Comparison of ENCODE assay signal across 8 mouse cellular contexts in the genomic region with DNA sequence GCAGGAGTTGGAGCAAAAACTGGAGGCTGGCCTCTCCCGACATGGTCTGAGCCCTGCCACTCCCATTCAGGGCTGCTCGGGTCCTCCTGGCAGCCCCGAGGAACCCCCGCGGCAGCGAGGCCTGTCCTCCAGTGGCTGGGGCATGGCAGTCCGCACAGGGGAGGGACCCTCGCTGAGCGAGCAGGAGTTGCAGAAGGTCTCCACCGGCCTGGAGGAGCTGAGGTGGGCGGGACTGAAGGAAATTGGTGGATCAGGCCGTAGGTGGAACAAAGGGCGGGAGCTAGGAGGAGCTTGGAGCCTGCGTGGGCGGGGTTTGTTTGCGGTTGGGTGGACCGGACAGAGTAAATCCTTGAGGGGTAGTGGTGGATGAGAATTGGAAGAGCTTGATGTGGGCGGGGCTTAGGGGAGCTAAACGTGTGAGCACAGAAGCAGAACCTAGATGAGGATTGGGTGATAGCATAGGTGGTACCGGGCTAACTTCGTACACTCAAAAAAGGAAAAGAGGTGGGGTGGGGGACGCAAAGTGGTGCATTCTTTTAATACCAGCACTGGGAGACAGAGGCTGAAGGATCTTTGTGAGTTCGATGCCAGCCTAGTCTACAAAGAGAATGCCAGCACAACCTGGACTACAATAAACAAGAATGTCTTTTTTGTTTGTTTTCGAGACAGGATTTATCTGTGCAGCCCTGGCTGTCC. TPM values are rescaled to one million over a fixed set of nuclear protein-coding genes. Genes with fewer than 3 reads are reported as not detected.
DNase-seq lines count a peak whose midpoint lies in the region; ATAC-seq and TF ChIP-seq lines count a peak whose summit lies in the region.

No protein-coding gene starts in this region.

- H3K4me3 ChIP-seq in MEL (ENCODE audit: control insufficient read depth in 1 of 2, insufficient read depth in 1 of 2, low read depth in 2 of 2, low read length in 2 of 2): peak overlapping the region; percentile 59 to 69
- peak overlapping the region; percentile 40 for H3K4me3 ChIP-seq in forebrain, embryonic 15.5 days
- H3K4me3 ChIP-seq in liver, postnatal 0 days (ENCODE audit: low read depth, low read length): peak overlapping the region; percentile 60
- peak overlapping the region; percentile 45 for H3K4me3 ChIP-seq in neural tube, embryonic 13.5 days
- peak overlapping the region; percentile 75 for H3K4me3 ChIP-seq in testis, adult 2 months (ENCODE audit: control insufficient read depth, low read depth, low read length)

- TF ChIP-seq RAD21 in MEL (IDR thresholded peaks at IDR 0.05; ENCODE audit: low read depth, low read length): no peak

- WGBS in forebrain, embryonic 15.5 days: 6% methylated on average over 24 of the region's 24 CpGs
- 6% methylated on average over 24 of the region's 24 CpGs for WGBS in large intestine, adult 2 months
- 5% methylated on average over 24 of the region's 24 CpGs for WGBS in liver, postnatal 0 days (ENCODE audit: insufficient replicate concordance)
- WGBS in neural tube, embryonic 13.5 days: 7% methylated on average over 24 of the region's 24 CpGs

- no peak for TF ChIP-seq POLR2A in MEL (IDR thresholded peaks at IDR 0.05; ENCODE audit: control insufficient read depth in 1 of 2, insufficient read depth in 1 of 2, low read depth in 1 of 2, low read length in 2 of 2, poor library complexity in 1 of 2)
- peak; percentile 53; the same call in 1 of the 2 replicates for TF ChIP-seq POLR2A in testis, adult 2 months (IDR thresholded peaks at IDR 0.05; ENCODE audit: control insufficient read depth, low read depth, low read length)

- H3K9me3 ChIP-seq in MEL (replicated peaks; ENCODE audit: insufficient read depth, low read length): no peaks in the 10 kb centered on the region
- no peaks in the 10 kb centered on the region for H3K9me3 ChIP-seq in forebrain, embryonic 15.5 days
- no peaks in the 10 kb centered on the region for H3K9me3 ChIP-seq in liver, postnatal 0 days (ENCODE audit: low read length)
- no peaks in the 10 kb centered on the region for H3K9me3 ChIP-seq in neural tube, embryonic 13.5 days

- peaks cover 0 to 4% of the 10 kb centered on the region in 2 experiments; a peak in 1 of 4 replicates for H3K4me1 ChIP-seq in MEL (ENCODE audit: control insufficient read depth in 1 of 2, insufficient read depth in 2 of 2, low read length in 2 of 2)
- peaks cover 17% of the 10 kb centered on the region for H3K4me1 ChIP-seq in forebrain, embryonic 15.5 days
- peaks cover 16% of the 10 kb centered on the region for H3K4me1 ChIP-seq in liver, postnatal 0 days (ENCODE audit: insufficient read depth)
- H3K4me1 ChIP-seq in neural tube, embryonic 13.5 days (replicated peaks): peaks cover 27% of the 10 kb centered on the region
- H3K4me1 ChIP-seq in testis, adult 2 months (ENCODE audit: control insufficient read depth, insufficient read depth, low read length): peaks cover 11% of the 10 kb centered on the region

- no peak overlapping the region for H3K27ac ChIP-seq in MEL (ENCODE audit: control insufficient read depth, low read depth, low read length)
- H3K27ac ChIP-seq in forebrain, embryonic 15.5 days (replicated peaks): no peak overlapping the region; the same call in 1 of the 2 replicates
- peak overlapping the region; percentile 68 for H3K27ac ChIP-seq in liver, postnatal 0 days (ENCODE audit: low read depth)
- H3K27ac ChIP-seq in neural tube, embryonic 13.5 days (replicated peaks): peak overlapping the region; percentile 46; the same call in 1 of the 2 replicates
- H3K27ac ChIP-seq in testis, adult 2 months (ENCODE audit: control insufficient read depth, insufficient read depth, low read depth, low read length): peak overlapping the region; percentile 41

- H3K36me3 ChIP-seq in MEL (ENCODE audit: control insufficient read depth in 1 of 2, insufficient read depth in 2 of 2, low read length in 2 of 2): no peaks in the 10 kb centered on the region; a peak in 1 of 4 replicates
- no peaks in the 10 kb centered on the region for H3K36me3 ChIP-seq in forebrain, embryonic 15.5 days
- H3K36me3 ChIP-seq in liver, postnatal 0 days (replicated peaks; ENCODE audit: insufficient read depth, low read length): no peaks in the 10 kb centered on the region
- no peaks in the 10 kb centered on the region for H3K36me3 ChIP-seq in neural tube, embryonic 13.5 days
- H3K36me3 ChIP-seq in testis, adult 2 months (ENCODE audit: control insufficient read depth, insufficient read depth, low read length): no peaks in the 10 kb centered on the region

- peak; percentile 98 for DNase-seq in MEL (ENCODE audit: low read depth, low spot score)
- DNase-seq in cerebellum, adult 18-20 months: peak; percentile 79 to 90
- peak; percentile 88 to 90 for DNase-seq in heart, postnatal 14 days
- peak; percentile 93 for DNase-seq in large intestine, adult 2 months (ENCODE audit: low read depth, low spot score)
- DNase-seq in liver, postnatal 0 days: peak; percentile 91

- peak overlapping the region; percentile 65 for H3K4me2 ChIP-seq in forebrain, embryonic 15.5 days (replicated peaks)
- peak overlapping the region; percentile 97 for H3K4me2 ChIP-seq in liver, postnatal 0 days (ENCODE audit: low read depth, low read length)
- H3K4me2 ChIP-seq in neural tube, embryonic 13.5 days: peak overlapping the region; percentile 73

- no peaks in the 10 kb centered on the region for H3K27me3 ChIP-seq in MEL (ENCODE audit: control insufficient read depth in 1 of 2, insufficient read depth in 2 of 2, low read length in 2 of 2)
- H3K27me3 ChIP-seq in forebrain, embryonic 15.5 days: peaks cover 29% of the 10 kb centered on the region
- H3K27me3 ChIP-seq in liver, postnatal 0 days (ENCODE audit: insufficient read depth, low read length): peaks cover 21% of the 10 kb centered on the region
- peaks cover 46% of the 10 kb centered on the region for H3K27me3 ChIP-seq in neural tube, embryonic 13.5 days
- H3K27me3 ChIP-seq in testis, adult 2 months (ENCODE audit: control insufficient read depth, insufficient read depth, low read length): no peaks in the 10 kb centered on the region

- peak; percentile 74 for ATAC-seq in forebrain, embryonic 15.5 days (replicated peaks)
- peak; percentile 92 for ATAC-seq in liver, postnatal 0 days
- ATAC-seq in neural tube, embryonic 13.5 days (ENCODE audit: low read depth): peak; percentile 82

- H3K9ac ChIP-seq in MEL (ENCODE audit: control insufficient read depth, low read depth, low read length, poor library complexity, severe bottlenecking): peak overlapping the region; percentile 43
- peak overlapping the region; percentile 46 for H3K9ac ChIP-seq in forebrain, embryonic 15.5 days (replicated peaks)
- peak overlapping the region; percentile 58 for H3K9ac ChIP-seq in liver, postnatal 0 days (replicated peaks)
- peak overlapping the region; percentile 71 for H3K9ac ChIP-seq in neural tube, embryonic 13.5 days

- TF ChIP-seq CTCF in MEL (IDR thresholded peaks at IDR 0.05 in 2 of 3, conservative IDR thresholded peaks at IDR 0.05 in 1 of 3; ENCODE audit: control insufficient read depth in 1 of 3, insufficient read depth in 1 of 3, low read depth in 2 of 3, low read length in 3 of 3, poor library complexity in 1 of 3, severe bottlenecking in 1 of 3): no peak
- TF ChIP-seq CTCF in liver, postnatal 0 days (IDR thresholded peaks at IDR 0.05; ENCODE audit: low read depth): no peak
- no peak for TF ChIP-seq CTCF in testis, adult 2 months (IDR thresholded peaks at IDR 0.05; ENCODE audit: control insufficient read depth, insufficient read depth, insufficient replicate concordance, low read depth, low read length)

- no peaks in the 10 kb centered on the region for H3K79me2 ChIP-seq in MEL (ENCODE audit: control insufficient read depth, insufficient read depth, low read length, poor library complexity)

- intact Hi-C loops in heart, postnatal 14 days (cut with DNase I): loop anchor here (5.0 to 10.0 kb wide), 2 partner anchors 55 to 228 kb away; a partner anchor contains a TSS

- TF ChIP-seq EP300 in MEL (IDR thresholded peaks at IDR 0.05; ENCODE audit: low read depth in 1 of 2, low read length in 2 of 2): no peak
- no peak for TF ChIP-seq EP300 in liver, postnatal 0 days (IDR thresholded peaks at IDR 0.05; ENCODE audit: low read depth)

RNA-seq across cellular contexts. Expression of a gene that starts 9.8 kb away (rescaled TPM):
- total RNA-seq in MEL (2012; rRNA removed): 0.10 TPM in 1 of 2 replicates, not detected in the other
- polyA plus RNA-seq in MEL (2012; ENCODE audit: insufficient read depth in 1 of 2, insufficient read length in 2 of 2, low read depth in 1 of 2, low replicate concordance in 2 of 2, missing spikeins in 1 of 2): under 1 TPM in 1 of 2 experiments, not detected in 1; 0.08 TPM
- not detected in 2 replicates for polyA plus RNA-seq in forebrain, embryonic 15.5 days (2015; fragmentation: Nextera tagmentation; extraction: Ambion mirVana)
- not detected for total RNA-seq in heart, postnatal 14 days (2021)
- polyA plus RNA-seq in large intestine, adult 2 months (2012; rRNA removed): not detected in 2 replicates
- 0.06 TPM in 1 of 2 replicates, not detected in the other for polyA plus RNA-seq in liver, postnatal 0 days (2015; fragmentation: Nextera tagmentation; extraction: Ambion mirVana)
- 0.22 TPM in 1 of 2 replicates, not detected in the other for polyA plus RNA-seq in neural tube, embryonic 13.5 days (2015; fragmentation: Nextera tagmentation; extraction: Ambion mirVana)
- polyA plus RNA-seq in testis, adult 2 months (2012; rRNA removed): 1,042 and 1,092 TPM in 2 replicates

RNA-seq across cellular contexts. Expression of a gene that starts 21.9 kb away (rescaled TPM):
- total RNA-seq in MEL (2012; rRNA removed): 0.20 and 0.35 TPM in 2 replicates
- polyA plus RNA-seq in MEL (2012; ENCODE audit: insufficient read depth in 1 of 2, insufficient read length in 2 of 2, low read depth in 1 of 2, low replicate concordance in 2 of 2, missing spikeins in 1 of 2): under 1 TPM in 1 of 2 experiments, not detected in 1; 0.81 TPM
- 48.2 and 51.6 TPM in 2 replicates for polyA plus RNA-seq in forebrain, embryonic 15.5 days (2015; fragmentation: Nextera tagmentation; extraction: Ambion mirVana)
- total RNA-seq in heart, postnatal 14 days (2021): 1 to 10 TPM; 3.1 to 3.5 TPM
- polyA plus RNA-seq in large intestine, adult 2 months (2012; rRNA removed): 4.2 and 5.9 TPM in 2 replicates
- 0.98 and 1.1 TPM in 2 replicates for polyA plus RNA-seq in liver, postnatal 0 days (2015; fragmentation: Nextera tagmentation; extraction: Ambion mirVana)
- polyA plus RNA-seq in neural tube, embryonic 13.5 days (2015; fragmentation: Nextera tagmentation; extraction: Ambion mirVana): 47.3 and 54.9 TPM in 2 replicates
- polyA plus RNA-seq in testis, adult 2 months (2012; rRNA removed): 137 and 148 TPM in 2 replicates

RNA-seq across cellular contexts. Expression of a gene that starts 23.5 kb away (rescaled TPM):
- 54.0 and 54.4 TPM in 2 replicates for total RNA-seq in MEL (2012; rRNA removed)
- polyA plus RNA-seq in MEL (2012; ENCODE audit: insufficient read depth in 1 of 2, insufficient read length in 2 of 2, low read depth in 1 of 2, low replicate concordance in 2 of 2, missing spikeins in 1 of 2): 100 to 1,000 TPM in 1 of 2 experiments, 10 to 100 TPM in 1; 73.1 to 107 TPM
- polyA plus RNA-seq in forebrain, embryonic 15.5 days (2015; fragmentation: Nextera tagmentation; extraction: Ambion mirVana): 105 and 107 TPM in 2 replicates
- total RNA-seq in heart, postnatal 14 days (2021): 10 to 100 TPM; 74.5 to 82.2 TPM
- 55.6 and 80.7 TPM in 2 replicates for polyA plus RNA-seq in large intestine, adult 2 months (2012; rRNA removed)
- polyA plus RNA-seq in liver, postnatal 0 days (2015; fragmentation: Nextera tagmentation; extraction: Ambion mirVana): 25.6 and 29.5 TPM in 2 replicates
- polyA plus RNA-seq in neural tube, embryonic 13.5 days (2015; fragmentation: Nextera tagmentation; extraction: Ambion mirVana): 115 and 116 TPM in 2 replicates
- polyA plus RNA-seq in testis, adult 2 months (2012; rRNA removed): 323 and 343 TPM in 2 replicates

RNA-seq across cellular contexts. Expression of a gene that starts 33.6 kb away (rescaled TPM):
- 317 and 339 TPM in 2 replicates for total RNA-seq in MEL (2012; rRNA removed)
- 100 to 1,000 TPM; 254 to 715 TPM for polyA plus RNA-seq in MEL (2012; ENCODE audit: insufficient read depth in 1 of 2, insufficient read length in 2 of 2, low read depth in 1 of 2, low replicate concordance in 2 of 2, missing spikeins in 1 of 2)
- 703 and 728 TPM in 2 replicates for polyA plus RNA-seq in forebrain, embryonic 15.5 days (2015; fragmentation: Nextera tagmentation; extraction: Ambion mirVana)
- total RNA-seq in heart, postnatal 14 days (2021): 100 to 1,000 TPM; 119 to 128 TPM
- polyA plus RNA-seq in large intestine, adult 2 months (2012; rRNA removed): 167 and 188 TPM in 2 replicates
- polyA plus RNA-seq in liver, postnatal 0 days (2015; fragmentation: Nextera tagmentation; extraction: Ambion mirVana): 73.2 and 76.8 TPM in 2 replicates
- 612 and 623 TPM in 2 replicates for polyA plus RNA-seq in neural tube, embryonic 13.5 days (2015; fragmentation: Nextera tagmentation; extraction: Ambion mirVana)
- 59.6 and 60.1 TPM in 2 replicates for polyA plus RNA-seq in testis, adult 2 months (2012; rRNA removed)

RNA-seq across cellular contexts. Expression of a gene that starts 44.7 kb away (rescaled TPM):
- 78.6 and 83.4 TPM in 2 replicates for total RNA-seq in MEL (2012; rRNA removed)
- 10 to 100 TPM in 1 of 2 experiments, not detected in 1; 82.1 TPM for polyA plus RNA-seq in MEL (2012; ENCODE audit: insufficient read depth in 1 of 2, insufficient read length in 2 of 2, low read depth in 1 of 2, low replicate concordance in 2 of 2, missing spikeins in 1 of 2)
- 62.6 and 66.6 TPM in 2 replicates for polyA plus RNA-seq in forebrain, embryonic 15.5 days (2015; fragmentation: Nextera tagmentation; extraction: Ambion mirVana)
- 10 to 100 TPM; 36.5 to 40.2 TPM for total RNA-seq in heart, postnatal 14 days (2021)
- polyA plus RNA-seq in large intestine, adult 2 months (2012; rRNA removed): 107 and 110 TPM in 2 replicates
- polyA plus RNA-seq in liver, postnatal 0 days (2015; fragmentation: Nextera tagmentation; extraction: Ambion mirVana): 35.9 and 38.0 TPM in 2 replicates
- polyA plus RNA-seq in neural tube, embryonic 13.5 days (2015; fragmentation: Nextera tagmentation; extraction: Ambion mirVana): 60.3 and 67.3 TPM in 2 replicates
- 108 and 114 TPM in 2 replicates for polyA plus RNA-seq in testis, adult 2 months (2012; rRNA removed)

Comparison
In these comparisons a context has a peak if more than half of its experiments do, and no peak if none do; other contexts are left out.
1. H3K27ac ChIP-seq: peak in liver, postnatal 0 days (single experiment), neural tube, embryonic 13.5 days (single experiment) and testis, adult 2 months (single experiment); none in MEL (single experiment) and forebrain, embryonic 15.5 days (single experiment).
2. RNA of a gene that starts 9.8 kb away (polyA plus RNA-seq): 1,042 to 1,092 TPM in testis, adult 2 months; 0.22 TPM in neural tube, embryonic 13.5 days, 0.08 TPM in MEL, not detected in forebrain, embryonic 15.5 days, 0.06 TPM in liver, postnatal 0 days and not detected in large intestine, adult 2 months; every median in the first group is over 100 times any median in the second.
3. Peak in every context shown above with its lines, with median percentiles within 50 percentile points of each other: DNase-seq, H3K4me3 ChIP-seq, H3K9ac ChIP-seq, ATAC-seq and H3K4me2 ChIP-seq.